Mouse (Mus musculus) bone marrow, adult 2 months (tissue): Measurements from ENCODE around the gene Gnl2.

Experiments used
- CTCF ChIP-seq: fragments of 200-500 bp; IDR thresholded peaks from 2 replicates; pipeline ENCODE4 v1.5.1; 2011; ENCODE audit warnings: low read length, control low read depth; ENCODE audit not compliant: control insufficient read depth, insufficient read depth
- POLR2A ChIP-seq: fragments of 200-500 bp; IDR thresholded peaks from 2 replicates; pipeline ENCODE4 v1.6.1; 2011; ENCODE audit warnings: low read depth, mild to moderate bottlenecking, control low read depth, low read length, borderline replicate concordance; ENCODE audit not compliant: control insufficient read depth

- TF ChIP-seq CTCF (no peak), POLR2A (no peak)
These were observed 11.5 kb upstream of the Gnl2 start for GRCm38 (mm10) chr4:125004886-125005285.
